Mouse (Mus musculus): ENCODE data around the gene Cdk14.

- TF ChIP-seq CTCF (IDR thresholded peaks at IDR 0.05; ENCODE audit: low read depth), result no peak
- no peak for TF ChIP-seq EP300 (IDR thresholded peaks at IDR 0.05; ENCODE audit: low read depth)
Observed at GRCm38 (mm10) chr5:4791219-4791618, 628.9 kb downstream of the Cdk14 start.
